Mouse (Mus musculus) forebrain, embryonic 11.5 days (tissue): ENCODE results near the gene Ltc4s. TPM values are rescaled to one million over a fixed set of nuclear protein-coding genes. Genes with fewer than 3 reads are reported as not detected.

Experiments
- ATAC-seq: fragments of 200-750 bp; cut with Nextera tagmentation; replicated peaks from 2 replicates; pipeline ENCODE4 v1.8.0; 2017; ENCODE audit warnings: moderate TSS enrichment; ENCODE audit not compliant: low FRiP score
- DNase-seq: peaks from one replicate; pipeline ENCODE4 v3.0.0-alpha.2; 2017; ENCODE audit warnings: low spot score
- H3K27ac ChIP-seq: fragments of 300-500 bp; sonication (generic); 2 replicates; pipeline ENCODE4 v1.5.1; 2014; ENCODE audit warnings: low read depth, low read length
- H3K27me3 ChIP-seq: fragments of 300-500 bp; sonication (generic); 2 replicates; pipeline ENCODE4 v1.6.1; 2014; ENCODE audit warnings: mild to moderate bottlenecking, low read length, mixed read lengths; ENCODE audit not compliant: control insufficient read depth, insufficient read depth
- H3K36me3 ChIP-seq: fragments of 300-500 bp; sonication (generic); 2 replicates; pipeline ENCODE4 v1.6.1; 2014; ENCODE audit warnings: mild to moderate bottlenecking, low read length, moderate library complexity, mixed read lengths; ENCODE audit not compliant: control insufficient read depth, insufficient read depth
- H3K4me1 ChIP-seq: fragments of 300-500 bp; sonication (generic); replicated peaks from 2 replicates; pipeline ENCODE4 v1.6.1; 2014; ENCODE audit warnings: low read length, mixed read lengths; ENCODE audit not compliant: control insufficient read depth, insufficient read depth
- H3K4me2 ChIP-seq: fragments of 300-500 bp; sonication (generic); 2 replicates; pipeline ENCODE4 v1.6.1; 2014; ENCODE audit warnings: low read depth, mild to moderate bottlenecking, low read length, moderate library complexity, mixed read lengths; ENCODE audit not compliant: severe bottlenecking
- H3K4me3 ChIP-seq: fragments of 300-500 bp; sonication (generic); 2 replicates; pipeline ENCODE4 v1.5.1; 2014; ENCODE audit warnings: low read depth, low read length
- H3K9ac ChIP-seq: fragments of 300-500 bp; sonication (generic); 2 replicates; pipeline ENCODE4 v1.6.1; 2014; ENCODE audit warnings: low read length
- H3K9me3 ChIP-seq: fragments of 300-500 bp; sonication (generic); 2 replicates; pipeline ENCODE4 v1.6.1; 2016; ENCODE audit warnings: low read length, mixed read lengths; ENCODE audit not compliant: control insufficient read depth
- WGBS: fragments of 180-500 bp; shearing (Covaris S2); extraction: QIAGEN DNeasy Blood & Tissue Kit; methylation state at CpG from one replicate; pipeline ENCODE4 v1.1.7; 2014; 5-methylcytosine and 5-hydroxymethylcytosine counted together
- polyA plus RNA-seq: library from polyadenylated mRNA; unstranded; fragments of >200 nt; fragmentation: Nextera tagmentation; extraction: Ambion mirVana; gene quantifications from 2 replicates; pipeline ENCODE4 v1.2.1, GENCODE M21; 2014

Gene Ltc4s
- polyA plus RNA-seq, 1 experiment from 2014 or later, result 0.81 TPM

- H3K4me3 ChIP-seq, result peak overlapping the region; percentile 86
- no peaks in the 10 kb centered on the region for H3K36me3 ChIP-seq
- H3K4me2 ChIP-seq, result peak overlapping the region; percentile 95
- H3K9ac ChIP-seq, result peak overlapping the region; percentile 94
- H3K27ac ChIP-seq, result peak overlapping the region; percentile 74
- peaks cover 19% of the 10 kb centered on the region for H3K4me1 ChIP-seq
- ATAC-seq (peak; percentile 89), DNase-seq (peak; percentile 89)
- peaks cover 2% of the 10 kb centered on the region; the same call in 1 of the 2 replicates for H3K27me3 ChIP-seq
- WGBS, result under 1% methylated on average over 68 of the region's 70 CpGs
- no peaks in the 10 kb centered on the region for H3K9me3 ChIP-seq
Measured at GRCm38 (mm10) chr11:50224671-50225530, 13.5 kb downstream of the Ltc4s start.

GRCm38 (mm10) chr11:50223783-50224662 lies 14.4 kb downstream of the Ltc4s start:
- DNase-seq (no peak), ATAC-seq (peak; percentile 13; the same call in 1 of the 2 replicates)
- peak overlapping the region; percentile 94 for H3K9ac ChIP-seq
- WGBS, result 7% methylated on average over 17 of the region's 17 CpGs
- peak overlapping the region; percentile 86 for H3K4me3 ChIP-seq
- H3K27me3 ChIP-seq, result peaks cover 2% of the 10 kb centered on the region; the same call in 1 of the 2 replicates
- no peaks in the 10 kb centered on the region for H3K9me3 ChIP-seq
- peaks cover 16% of the 10 kb centered on the region for H3K4me1 ChIP-seq
- peak overlapping the region; percentile 74 for H3K27ac ChIP-seq
- H3K4me2 ChIP-seq, result peak overlapping the region; percentile 95
- no peaks in the 10 kb centered on the region for H3K36me3 ChIP-seq

- peaks cover 11% of the 10 kb centered on the region for H3K4me1 ChIP-seq
- no peaks in the 10 kb centered on the region for H3K36me3 ChIP-seq
- no peak overlapping the region for H3K27ac ChIP-seq
- 51% methylated on average over 7 of the region's 7 CpGs for WGBS
- DNase-seq (no peak), ATAC-seq (no peak)
- peaks cover 2% of the 10 kb centered on the region; the same call in 1 of the 2 replicates for H3K27me3 ChIP-seq
- no peak overlapping the region for H3K4me3 ChIP-seq
- H3K4me2 ChIP-seq, result no peak overlapping the region
- no peak overlapping the region for H3K9ac ChIP-seq
- no peaks in the 10 kb centered on the region for H3K9me3 ChIP-seq
Measured at GRCm38 (mm10) chr11:50222559-50223276, 15.7 kb downstream of the Ltc4s start.

- H3K9me3 ChIP-seq, result no peaks in the 10 kb centered on the region
- no peak overlapping the region for H3K4me2 ChIP-seq
- no peak overlapping the region for H3K9ac ChIP-seq
- DNase-seq, result no peak
- no peak overlapping the region for H3K4me3 ChIP-seq
- ATAC-seq, result no peak
- no peaks in the 10 kb centered on the region for H3K36me3 ChIP-seq
- no peak overlapping the region for H3K27ac ChIP-seq
- H3K27me3 ChIP-seq, result peaks cover 2% of the 10 kb centered on the region; the same call in 1 of the 2 replicates
- H3K4me1 ChIP-seq, result peaks cover 10% of the 10 kb centered on the region; the same call in 1 of the 2 replicates
- WGBS, result 52% methylated on average over 2 of the region's 2 CpGs
Measured at GRCm38 (mm10) chr11:50219833-50220232, 18.6 kb downstream of the Ltc4s start.

- Histone ChIP-seq H3K27me3 (no peaks in the 10 kb centered on the region), H3K4me2 (no peak overlapping the region), H3K9me3 (no peaks in the 10 kb centered on the region), H3K36me3 (no peaks in the 10 kb centered on the region), H3K4me3 (no peak overlapping the region), H3K27ac (no peak overlapping the region), H3K9ac (no peak overlapping the region), H3K4me1 (peaks cover 4% of the 10 kb centered on the region; the same call in 1 of the 2 replicates)
- ATAC-seq, result no peak
- no peak for DNase-seq
- WGBS, result 61% methylated on average over 4 of the region's 4 CpGs
Measured at GRCm38 (mm10) chr11:50217811-50218210, 20.6 kb downstream of the Ltc4s start.

GRCm38 (mm10) chr11:50216724-50217366 lies 21.6 kb downstream of the Ltc4s start:
- Histone ChIP-seq H3K4me1 (peaks cover 4% of the 10 kb centered on the region; the same call in 1 of the 2 replicates), H3K4me2 (no peak overlapping the region), H3K9ac (no peak overlapping the region), H3K36me3 (no peaks in the 10 kb centered on the region), H3K27me3 (no peaks in the 10 kb centered on the region), H3K4me3 (no peak overlapping the region), H3K9me3 (no peaks in the 10 kb centered on the region), H3K27ac (no peak overlapping the region)
- ATAC-seq (no peak), DNase-seq (no peak)
- 78% methylated on average over 4 of the region's 4 CpGs for WGBS

GRCm38 (mm10) chr11:50215633-50216032 lies 22.8 kb downstream of the Ltc4s start:
- Histone ChIP-seq H3K9ac (no peak overlapping the region), H3K9me3 (no peaks in the 10 kb centered on the region), H3K27me3 (no peaks in the 10 kb centered on the region), H3K36me3 (no peaks in the 10 kb centered on the region), H3K4me3 (no peak overlapping the region), H3K27ac (no peak overlapping the region), H3K4me1 (peaks cover 4% of the 10 kb centered on the region; the same call in 1 of the 2 replicates), H3K4me2 (no peak overlapping the region)
- no peak for DNase-seq
- no peak for ATAC-seq
- WGBS, result 24% methylated on average over 9 of the region's 9 CpGs
